Mouse (Mus musculus) cerebellum, adult 2 months (tissue): ENCODE measurements at regions not wholly inside any gene's neighbourhood (a gene's known extent, or its start where the extent isn't known, plus 50 kb on each side); places are given as distances from the start of the nearest gene placed in this dataset.

Experiments
- CTCF ChIP-seq: fragments of 200-500 bp; IDR thresholded peaks from 2 replicates; pipeline ENCODE4 v1.5.1; 2011; ENCODE audit warnings: low read depth, mild to moderate bottlenecking, control low read depth, low read length, moderate library complexity, borderline replicate concordance; ENCODE audit not compliant: insufficient read depth
- POLR2A ChIP-seq: fragments of 200-500 bp; IDR thresholded peaks from 2 replicates; pipeline ENCODE4 v1.6.1; 2011; ENCODE audit warnings: low read length, control low read depth, borderline replicate concordance; ENCODE audit not compliant: insufficient read depth

DNA sequence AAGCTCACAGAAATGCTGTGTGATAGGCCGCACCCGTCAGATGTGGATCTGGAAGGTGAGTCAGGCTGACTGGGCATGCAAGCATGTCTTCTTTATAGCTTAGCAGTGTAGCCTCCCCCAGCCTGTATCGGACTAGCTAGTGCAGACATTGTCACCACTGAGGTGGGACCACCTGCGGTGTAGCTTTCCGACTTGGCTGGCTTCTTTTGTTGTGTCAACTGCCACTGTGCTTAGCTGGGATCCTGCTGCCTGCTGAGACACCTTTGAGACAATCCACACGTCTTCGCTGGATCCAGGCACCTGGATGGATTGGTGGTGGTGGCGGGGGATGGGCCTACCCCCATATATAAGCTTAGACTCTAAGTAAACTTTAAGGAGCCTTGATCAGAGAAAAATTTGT lies 177.7 kb upstream of the Unc93a2 start:
- no peak for TF ChIP-seq CTCF
- TF ChIP-seq POLR2A, result no peak
